ENCODE assay signal across 13 mouse cellular contexts in genomic region chr2:96763538-96763937, GRCm38 (mm10).
DNase-seq lines count a peak whose midpoint lies in the region; ATAC-seq and TF ChIP-seq lines count a peak whose summit lies in the region.
"Had no signal": no experiment of that assay in that cellular context is flagged by ENCODE, and none has a peak within 500 bp of the region (broad histone marks: within the 10 kb centered on the region; RNA-seq: fewer than 3 reads in every experiment).

No protein-coding gene starts in this region.

- H3K27me3 ChIP-seq in midbrain, embryonic 11.5 days (ENCODE audit: control insufficient read depth, insufficient read depth, low read length), result no peaks in the 10 kb centered on the region
- no peaks in the 10 kb centered on the region for H3K27me3 ChIP-seq in midbrain, embryonic 14.5 days (ENCODE audit: control insufficient read depth, insufficient read depth, low read length)
- no peaks in the 10 kb centered on the region for H3K27me3 ChIP-seq in neural tube, embryonic 15.5 days (replicated peaks)
- H3K27me3 ChIP-seq in intestine, postnatal 0 days (replicated peaks; ENCODE audit: control insufficient read depth, insufficient read depth, low read length), result no peaks in the 10 kb centered on the region
- H3K27me3 ChIP-seq: embryonic facial prominence, embryonic 13.5 days had no signal

- no peak overlapping the region for H3K4me3 ChIP-seq in midbrain, embryonic 11.5 days (ENCODE audit: low read depth, low read length)
- H3K4me3 ChIP-seq in midbrain, embryonic 14.5 days (replicated peaks; ENCODE audit: low read depth, low read length), result no peak overlapping the region
- no peak overlapping the region for H3K4me3 ChIP-seq in neural tube, embryonic 15.5 days (replicated peaks)
- no peak overlapping the region for H3K4me3 ChIP-seq in intestine, postnatal 0 days (ENCODE audit: low read depth, low read length)
- H3K4me3 ChIP-seq: embryonic facial prominence, embryonic 13.5 days; gastrocnemius, adult 2 months had no signal

- TF ChIP-seq CTCF in intestine, postnatal 0 days (IDR thresholded peaks at IDR 0.05; ENCODE audit: low read depth), result no peak

- H3K9ac ChIP-seq in midbrain, embryonic 11.5 days (ENCODE audit: low read length), result no peak overlapping the region
- H3K9ac ChIP-seq in midbrain, embryonic 14.5 days (replicated peaks; ENCODE audit: low read length), result no peak overlapping the region
- H3K9ac ChIP-seq in neural tube, embryonic 15.5 days (replicated peaks), result no peak overlapping the region
- no peak overlapping the region for H3K9ac ChIP-seq in intestine, postnatal 0 days (ENCODE audit: low read depth, low read length)
- H3K9ac ChIP-seq: embryonic facial prominence, embryonic 13.5 days had no signal

- no peak for DNase-seq in frontal cortex, postnatal 10 days (ENCODE audit: low spot score in 2 of 2)
- peak; percentile 49 for DNase-seq in midbrain, embryonic 11.5 days (ENCODE audit: low spot score, missing footprints)
- no peak for DNase-seq in midbrain, embryonic 14.5 days
- DNase-seq in cerebellum, postnatal 25 days, result peak; percentile 74 to 81
- no peak for DNase-seq in gastrocnemius, postnatal 25 days
- DNase-seq: gastrocnemius, adult 2 months; kidney, adult 18-20 months; lung, adult 18-20 months had no signal

- H3K4me1 ChIP-seq in midbrain, embryonic 11.5 days (ENCODE audit: control insufficient read depth, insufficient read depth, low read length), result no peaks in the 10 kb centered on the region
- no peaks in the 10 kb centered on the region for H3K4me1 ChIP-seq in midbrain, embryonic 14.5 days (ENCODE audit: control insufficient read depth, insufficient read depth, low read length)
- H3K4me1 ChIP-seq in neural tube, embryonic 15.5 days, result no peaks in the 10 kb centered on the region
- no peaks in the 10 kb centered on the region for H3K4me1 ChIP-seq in intestine, postnatal 0 days (replicated peaks; ENCODE audit: control insufficient read depth, insufficient read depth, low read length)
- H3K4me1 ChIP-seq: embryonic facial prominence, embryonic 13.5 days had no signal

- no peak overlapping the region for H3K4me2 ChIP-seq in midbrain, embryonic 11.5 days
- H3K4me2 ChIP-seq in midbrain, embryonic 14.5 days (ENCODE audit: low read length), result no peak overlapping the region
- no peak overlapping the region for H3K4me2 ChIP-seq in neural tube, embryonic 15.5 days
- no peak overlapping the region for H3K4me2 ChIP-seq in intestine, postnatal 0 days (replicated peaks; ENCODE audit: low read depth)
- H3K4me2 ChIP-seq: embryonic facial prominence, embryonic 13.5 days had no signal

- no peaks in the 10 kb centered on the region for H3K9me3 ChIP-seq in midbrain, embryonic 11.5 days (ENCODE audit: control insufficient read depth, low read length)
- no peaks in the 10 kb centered on the region for H3K9me3 ChIP-seq in midbrain, embryonic 14.5 days (ENCODE audit: control insufficient read depth, low read length)
- no peaks in the 10 kb centered on the region for H3K9me3 ChIP-seq in neural tube, embryonic 15.5 days (replicated peaks)
- no peaks in the 10 kb centered on the region for H3K9me3 ChIP-seq in intestine, postnatal 0 days (ENCODE audit: control insufficient read depth)
- H3K9me3 ChIP-seq: embryonic facial prominence, embryonic 13.5 days had no signal

- ATAC-seq in frontal cortex, adult (ENCODE audit: low TSS enrichment), result peak; percentile 89
- ATAC-seq in midbrain, embryonic 11.5 days (ENCODE audit: low FRiP score), result no peak
- ATAC-seq in midbrain, embryonic 14.5 days (ENCODE audit: low FRiP score, low TSS enrichment), result no peak
- ATAC-seq in neural tube, embryonic 15.5 days (ENCODE audit: low FRiP score), result peak; percentile 55; the same call in 1 of the 2 replicates
- no peak for ATAC-seq in intestine, postnatal 0 days

- H3K27ac ChIP-seq in midbrain, embryonic 11.5 days (ENCODE audit: low read depth, low read length), result no peak overlapping the region
- H3K27ac ChIP-seq in midbrain, embryonic 14.5 days (replicated peaks; ENCODE audit: low read depth, low read length), result no peak overlapping the region
- no peak overlapping the region for H3K27ac ChIP-seq in neural tube, embryonic 15.5 days (replicated peaks)
- H3K27ac ChIP-seq in intestine, postnatal 0 days (ENCODE audit: low read depth, low read length), result no peak overlapping the region
- H3K27ac ChIP-seq: embryonic facial prominence, embryonic 13.5 days; gastrocnemius, adult 2 months had no signal

- 86% methylated on average over 5 of the region's 5 CpGs for WGBS in midbrain, embryonic 11.5 days
- WGBS in midbrain, embryonic 14.5 days, result 80% methylated on average over 5 of the region's 5 CpGs
- WGBS in neural tube, embryonic 15.5 days, result 50% methylated on average over 5 of the region's 5 CpGs
- 59% methylated on average over 5 of the region's 5 CpGs for WGBS in intestine, postnatal 0 days

- H3K36me3 ChIP-seq in midbrain, embryonic 11.5 days (ENCODE audit: control insufficient read depth, insufficient read depth, low read length), result no peaks in the 10 kb centered on the region
- no peaks in the 10 kb centered on the region for H3K36me3 ChIP-seq in midbrain, embryonic 14.5 days (ENCODE audit: control insufficient read depth, insufficient read depth, low read length)
- no peaks in the 10 kb centered on the region for H3K36me3 ChIP-seq in neural tube, embryonic 15.5 days
- no peaks in the 10 kb centered on the region for H3K36me3 ChIP-seq in intestine, postnatal 0 days (ENCODE audit: control insufficient read depth, insufficient read depth)
- H3K36me3 ChIP-seq: embryonic facial prominence, embryonic 13.5 days; G1E had no signal

Comparison
In these comparisons a context has a peak if more than half of its experiments do, and no peak if none do; other contexts are left out.
1. DNase-seq: peak in midbrain, embryonic 11.5 days (single experiment) and cerebellum, postnatal 25 days (2 of 2); none in frontal cortex, postnatal 10 days (0 of 2), midbrain, embryonic 14.5 days (single experiment) and gastrocnemius, postnatal 25 days (single experiment).
2. ATAC-seq: peak in frontal cortex, adult (single experiment) and neural tube, embryonic 15.5 days (single experiment); none in midbrain, embryonic 11.5 days (single experiment), midbrain, embryonic 14.5 days (single experiment) and intestine, postnatal 0 days (single experiment).